Mouse (Mus musculus) heart, embryonic 11.5 days (tissue): ENCODE measurements around the gene Gm45799. TPM values are rescaled to one million over a fixed set of nuclear protein-coding genes. Genes with fewer than 3 reads are reported as not detected.

Source experiments
- ATAC-seq: fragments of 200-750 bp; cut with Nextera tagmentation; replicated peaks from 2 replicates; pipeline ENCODE4 v1.8.0; 2017; ENCODE audit warnings: moderate library complexity; ENCODE audit not compliant: insufficient number of reproducible peaks, low FRiP score, low TSS enrichment
- H3K27ac ChIP-seq: fragments of 300-500 bp; sonication (generic); 2 replicates; pipeline ENCODE4 v1.5.1; 2014; ENCODE audit warnings: mild to moderate bottlenecking, low read depth, low read length
- H3K27me3 ChIP-seq: fragments of 300-500 bp; sonication (generic); 2 replicates; pipeline ENCODE4 v1.6.1; 2014; ENCODE audit warnings: mild to moderate bottlenecking, low read length, mixed read lengths; ENCODE audit not compliant: control insufficient read depth, insufficient read depth
- H3K36me3 ChIP-seq: fragments of 300-500 bp; sonication (generic); 2 replicates; pipeline ENCODE4 v1.6.1; 2014; ENCODE audit warnings: mild to moderate bottlenecking, low read length, moderate library complexity, mixed read lengths; ENCODE audit not compliant: control insufficient read depth, insufficient read depth
- H3K4me1 ChIP-seq: fragments of 300-500 bp; sonication (generic); 2 replicates; pipeline ENCODE4 v1.6.1; 2014; ENCODE audit warnings: low read length; ENCODE audit not compliant: control insufficient read depth, insufficient read depth
- H3K4me2 ChIP-seq: fragments of 300-500 bp; sonication (generic); 2 replicates; pipeline ENCODE4 v1.6.1; 2014; ENCODE audit warnings: mild to moderate bottlenecking, moderate library complexity
- H3K4me3 ChIP-seq: fragments of 300-500 bp; sonication (generic); 2 replicates; pipeline ENCODE4 v1.5.1; 2014; ENCODE audit warnings: low read depth, low read length
- H3K9ac ChIP-seq: fragments of 300-500 bp; sonication (generic); 2 replicates; pipeline ENCODE4 v1.6.1; 2014; ENCODE audit warnings: mild to moderate bottlenecking, low read depth, low read length, moderate library complexity
- H3K9me3 ChIP-seq: fragments of 300-500 bp; sonication (generic); replicated peaks from 2 replicates; pipeline ENCODE4 v1.6.1; 2016; ENCODE audit warnings: low read length; ENCODE audit not compliant: control insufficient read depth
- WGBS: fragments of 180-500 bp; shearing (Covaris S2); extraction: QIAGEN DNeasy Blood & Tissue Kit; methylation state at CpG from one replicate; pipeline ENCODE4 v1.1.7; 2014; ENCODE audit not compliant: insufficient replicate concordance; 5-methylcytosine and 5-hydroxymethylcytosine counted together
- polyA plus RNA-seq: library from polyadenylated mRNA; unstranded; fragments of >200 nt; fragmentation: Nextera tagmentation; extraction: Ambion mirVana; gene quantifications from 2 replicates; pipeline ENCODE4 v1.2.1, GENCODE M21; 2014

The Gm45799 gene
- polyA plus RNA-seq, 1 experiment from 2014 or later = 30.2 TPM

DNA sequence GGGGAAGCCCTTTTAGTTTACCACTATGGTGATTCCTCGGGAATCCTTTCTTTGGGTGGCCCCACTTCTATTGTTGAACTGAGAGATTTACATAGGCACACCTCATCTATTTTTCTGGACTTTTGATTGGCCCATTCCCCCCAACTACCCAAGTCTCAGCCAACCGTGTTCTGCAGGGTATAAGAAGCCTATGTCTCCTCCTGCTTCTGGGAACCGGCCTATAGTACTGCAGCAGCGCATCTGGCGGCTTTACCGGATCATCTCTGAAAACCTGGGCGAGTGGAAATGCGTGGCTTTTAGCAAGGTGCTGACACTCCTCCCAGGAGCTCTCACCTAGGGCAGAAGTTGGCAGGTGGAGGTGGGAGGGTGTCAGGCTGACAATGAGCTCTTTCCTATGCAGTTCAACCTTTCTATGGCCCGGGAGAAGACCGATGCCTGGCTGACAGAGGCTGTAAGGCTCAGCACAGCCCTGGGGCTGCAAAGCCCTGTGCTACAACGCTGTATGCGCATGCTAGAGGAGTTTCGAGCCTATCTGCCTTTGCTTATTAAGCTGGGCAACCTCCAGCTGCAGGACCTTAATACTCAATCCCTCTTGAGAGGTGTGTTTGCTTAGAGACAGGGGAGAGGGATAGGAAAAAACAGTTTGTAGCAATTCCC, 45.3 kb downstream of the Gm45799 start:
- H3K27me3 ChIP-seq = no peaks in the 10 kb centered on the region
- no peaks in the 10 kb centered on the region for H3K36me3 ChIP-seq
- WGBS = 15% methylated on average over 13 of the region's 13 CpGs
- H3K4me1 ChIP-seq = no peaks in the 10 kb centered on the region
- H3K9me3 ChIP-seq = no peaks in the 10 kb centered on the region
- peak overlapping the region; percentile 51 for H3K4me2 ChIP-seq
- no peak overlapping the region for H3K9ac ChIP-seq
- H3K4me3 ChIP-seq = no peak overlapping the region
- H3K27ac ChIP-seq = no peak overlapping the region
- no peak for ATAC-seq

- Histone ChIP-seq H3K4me2 (no peak overlapping the region), H3K9ac (no peak overlapping the region), H3K27me3 (no peaks in the 10 kb centered on the region), H3K4me3 (no peak overlapping the region), H3K36me3 (no peaks in the 10 kb centered on the region), H3K27ac (no peak overlapping the region), H3K4me1 (no peaks in the 10 kb centered on the region), H3K9me3 (no peaks in the 10 kb centered on the region)
- 61% methylated on average over 1 of the region's 1 CpGs for WGBS
- no peak for ATAC-seq
These were observed 50.5 kb downstream of the Gm45799 start for GRCm38 (mm10) chr7:105690875-105691274.

GRCm38 (mm10) chr7:105703184-105703583, 62.8 kb downstream of the Gm45799 start:
- Histone ChIP-seq H3K36me3 (no peaks in the 10 kb centered on the region), H3K4me2 (no peak overlapping the region), H3K4me1 (no peaks in the 10 kb centered on the region), H3K27ac (no peak overlapping the region), H3K27me3 (no peaks in the 10 kb centered on the region), H3K9ac (no peak overlapping the region), H3K4me3 (no peak overlapping the region), H3K9me3 (no peaks in the 10 kb centered on the region)
- ATAC-seq = no peak
- WGBS = 77% methylated on average over 16 of the region's 16 CpGs

DNA sequence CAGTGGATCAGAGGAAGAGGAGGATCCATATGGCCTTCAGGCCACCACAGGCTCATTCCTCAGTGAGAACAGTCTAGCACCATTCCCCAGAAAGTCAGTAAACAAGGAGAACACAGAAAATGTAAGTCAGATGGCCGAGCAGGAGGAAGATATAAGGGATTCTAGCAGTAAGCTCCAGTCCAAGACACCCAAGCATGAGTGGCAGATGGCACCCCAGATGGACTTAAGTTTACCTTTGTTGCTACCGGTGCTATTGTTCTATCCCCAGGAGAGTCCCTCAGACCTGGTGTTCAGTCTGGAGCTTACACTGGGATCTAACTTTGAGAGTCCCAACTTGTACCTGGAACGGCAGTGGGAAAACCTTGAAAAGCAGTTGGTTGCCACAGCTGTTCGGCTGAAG, 63.5 kb downstream of the Gm45799 start:
- Histone ChIP-seq H3K4me3 (no peak overlapping the region), H3K27ac (no peak overlapping the region), H3K9ac (no peak overlapping the region), H3K4me2 (no peak overlapping the region), H3K27me3 (no peaks in the 10 kb centered on the region), H3K36me3 (no peaks in the 10 kb centered on the region), H3K9me3 (no peaks in the 10 kb centered on the region), H3K4me1 (no peaks in the 10 kb centered on the region)
- ATAC-seq = no peak
- WGBS = 85% methylated on average over 4 of the region's 4 CpGs

DNA sequence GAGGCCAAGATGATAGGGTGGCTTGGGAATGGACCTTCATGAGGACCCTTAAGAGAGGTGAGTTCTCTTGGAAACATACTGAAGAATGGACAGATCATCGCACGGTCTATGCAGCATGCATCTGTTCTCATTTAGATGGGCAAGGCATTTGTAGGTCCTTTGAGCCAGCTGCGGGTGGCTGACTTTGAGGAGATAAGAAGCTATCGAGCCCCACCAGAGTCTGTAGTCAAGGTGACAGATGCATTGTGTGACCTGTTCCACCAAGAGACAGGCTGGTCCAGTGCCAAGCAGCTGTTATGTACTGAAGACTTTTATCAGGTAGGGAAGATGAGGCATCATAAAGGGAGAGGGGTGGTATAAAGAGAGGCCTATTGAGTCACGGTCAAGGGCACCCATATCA, 68.4 kb downstream of the Gm45799 start:
- ATAC-seq = no peak
- Histone ChIP-seq H3K9me3 (no peaks in the 10 kb centered on the region), H3K36me3 (no peaks in the 10 kb centered on the region)

DNA sequence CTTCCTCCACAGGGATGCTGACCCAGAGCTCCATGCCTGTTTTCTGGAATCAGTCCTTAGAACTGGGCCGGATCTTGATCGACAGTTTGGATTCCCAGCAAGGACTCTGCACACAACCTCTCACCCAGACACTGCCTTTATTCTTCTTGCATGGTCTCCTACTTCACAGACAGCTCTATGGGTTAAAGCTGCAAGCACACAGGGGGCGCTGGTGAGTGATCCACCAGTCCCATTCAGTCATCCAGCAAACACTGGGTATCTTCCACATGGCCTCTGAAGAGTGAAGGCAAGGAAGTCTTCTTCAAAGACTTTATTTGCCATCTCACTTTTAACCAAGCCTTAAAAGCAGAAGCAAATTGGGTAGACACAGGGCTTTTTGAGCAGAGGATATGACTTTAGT, 75.0 kb downstream of the Gm45799 start:
- no peak overlapping the region for H3K4me2 ChIP-seq
- 58% methylated on average over 3 of the region's 3 CpGs for WGBS
- ATAC-seq = no peak
- H3K9ac ChIP-seq = no peak overlapping the region
- H3K4me1 ChIP-seq = no peaks in the 10 kb centered on the region
- H3K4me3 ChIP-seq = no peak overlapping the region
- no peaks in the 10 kb centered on the region for H3K36me3 ChIP-seq
- H3K9me3 ChIP-seq = no peaks in the 10 kb centered on the region
- H3K27ac ChIP-seq = no peak overlapping the region
- no peaks in the 10 kb centered on the region for H3K27me3 ChIP-seq

More for the DNA sequence above, 68.4 kb downstream of the Gm45799 start:
- H3K4me2 ChIP-seq = no peak overlapping the region
- no peak overlapping the region for H3K9ac ChIP-seq
- H3K4me1 ChIP-seq = no peaks in the 10 kb centered on the region
- WGBS = 82% methylated on average over 5 of the region's 5 CpGs
- H3K4me3 ChIP-seq = no peak overlapping the region
- H3K27ac ChIP-seq = no peak overlapping the region
- H3K27me3 ChIP-seq = no peaks in the 10 kb centered on the region

GRCm38 (mm10) chr7:105721916-105722315, 81.6 kb downstream of the Gm45799 start:
- Histone ChIP-seq H3K9me3 (no peaks in the 10 kb centered on the region), H3K4me1 (no peaks in the 10 kb centered on the region), H3K27me3 (no peaks in the 10 kb centered on the region), H3K9ac (no peak overlapping the region), H3K4me3 (no peak overlapping the region), H3K4me2 (no peak overlapping the region), H3K27ac (no peak overlapping the region), H3K36me3 (no peaks in the 10 kb centered on the region)
- ATAC-seq = no peak
- WGBS = 67% methylated on average over 2 of the region's 2 CpGs

DNA sequence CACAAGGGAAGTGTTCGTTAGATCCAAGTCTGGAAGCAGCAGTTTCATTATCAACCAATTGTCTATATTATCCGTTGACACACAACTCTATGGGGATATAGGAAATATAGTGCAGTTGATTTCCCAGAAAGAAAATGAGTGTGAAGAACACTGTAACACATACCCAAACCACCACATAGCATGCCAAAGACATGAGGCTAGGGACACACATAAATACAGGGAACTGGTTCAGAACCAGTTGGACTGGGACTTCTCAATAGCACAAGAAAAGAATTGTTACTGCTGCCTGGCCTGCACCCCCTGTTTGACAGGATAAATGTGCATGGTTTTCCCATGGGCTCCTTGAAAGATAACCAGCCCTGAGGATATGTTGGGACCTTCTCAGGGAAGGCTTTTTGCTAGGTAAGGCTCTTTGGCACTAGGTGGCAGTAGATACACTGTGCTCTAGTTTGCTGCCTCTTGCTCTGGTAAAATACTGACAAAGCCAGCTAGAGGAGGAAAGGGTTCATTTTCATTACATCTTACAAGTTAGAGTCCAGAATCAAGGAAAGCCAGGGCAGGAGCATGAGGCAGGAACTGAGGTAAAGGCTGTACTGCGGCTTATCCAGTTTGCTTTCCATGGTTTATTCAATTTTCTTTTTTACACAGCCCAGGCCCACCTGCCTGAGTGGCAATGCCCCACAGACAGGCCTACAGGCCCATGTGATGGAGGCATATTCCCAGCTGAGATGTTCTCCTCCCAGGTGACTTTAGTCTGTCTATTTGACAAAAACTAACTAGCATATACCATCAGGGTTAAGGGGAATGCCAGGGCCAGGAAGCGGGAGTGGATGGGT, 86.0 kb downstream of the Gm45799 start:
- H3K4me1 ChIP-seq = no peaks in the 10 kb centered on the region
- no peak overlapping the region for H3K4me2 ChIP-seq
- H3K27me3 ChIP-seq = no peaks in the 10 kb centered on the region
- H3K27ac ChIP-seq = no peak overlapping the region
- WGBS = 80% methylated on average over 4 of the region's 4 CpGs
- H3K9ac ChIP-seq = no peak overlapping the region
- peaks cover 9% of the 10 kb centered on the region; the same call in 1 of the 2 replicates for H3K36me3 ChIP-seq
- peak; percentile 59 for ATAC-seq
- no peaks in the 10 kb centered on the region for H3K9me3 ChIP-seq
- H3K4me3 ChIP-seq = no peak overlapping the region
